Mouse (Mus musculus): ENCODE data around the gene Kcnb1.

Gene Kcnb1

GRCm38 (mm10) chr2:167150880-167151279, 39.1 kb downstream of the Kcnb1 start:
- TF ChIP-seq POU5F1 (IDR thresholded peaks at IDR 0.05; ENCODE audit: borderline replicate concordance, low read length), result no peak
- TF ChIP-seq NANOG (IDR thresholded peaks at IDR 0.05; ENCODE audit: borderline replicate concordance, low read length), result no peak
- TF ChIP-seq CTCF (conservative IDR thresholded peaks at IDR 0.05; ENCODE audit: low read length), result no peak
- Histone ChIP-seq H3K9me3 (ENCODE audit: low read length) (peaks cover 15% of the 10 kb centered on the region), H3K4me3 (replicated peaks; ENCODE audit: low read length) (no peak overlapping the region), H3K27me3 (ENCODE audit: insufficient read depth, low read length) (peaks cover 96% of the 10 kb centered on the region), H3K36me3 (ENCODE audit: insufficient read depth, low read length) (no peaks in the 10 kb centered on the region), H3K4me1 (replicated peaks; ENCODE audit: low read depth, low read length) (peaks cover 34% of the 10 kb centered on the region)

DNA sequence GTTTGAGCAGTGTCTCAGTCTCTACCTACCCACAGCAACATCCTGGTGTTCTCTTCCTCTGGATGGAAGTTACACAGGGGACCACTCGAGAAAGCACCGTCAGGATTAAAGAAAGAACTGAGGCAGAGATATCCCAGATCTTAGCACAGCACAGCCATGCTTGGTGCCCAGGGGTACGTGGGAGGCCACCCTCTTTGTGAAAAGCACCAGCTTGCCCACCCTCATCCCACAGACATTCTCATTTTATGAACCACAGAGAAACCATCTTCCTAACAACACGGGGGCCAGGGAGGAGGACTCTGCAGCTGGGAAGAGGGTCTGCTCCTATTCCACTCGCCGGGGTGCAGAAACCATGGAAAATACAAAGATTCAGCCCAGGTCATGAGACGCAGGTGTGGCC, 39.8 kb downstream of the Kcnb1 start:
- peaks cover 34% of the 10 kb centered on the region for H3K4me1 ChIP-seq (replicated peaks; ENCODE audit: low read depth, low read length)
- H3K27me3 ChIP-seq (ENCODE audit: insufficient read depth, low read length), result peaks cover 96% of the 10 kb centered on the region
- no peak for TF ChIP-seq POU5F1 (IDR thresholded peaks at IDR 0.05; ENCODE audit: borderline replicate concordance, low read length)
- TF ChIP-seq NANOG (IDR thresholded peaks at IDR 0.05; ENCODE audit: borderline replicate concordance, low read length), result no peak
- TF ChIP-seq CTCF (conservative IDR thresholded peaks at IDR 0.05; ENCODE audit: low read length), result no peak
- no peak overlapping the region for H3K4me3 ChIP-seq (replicated peaks; ENCODE audit: low read length)
- H3K36me3 ChIP-seq (ENCODE audit: insufficient read depth, low read length), result no peaks in the 10 kb centered on the region
- H3K9me3 ChIP-seq (ENCODE audit: low read length), result peaks cover 15% of the 10 kb centered on the region

GRCm38 (mm10) chr2:167149035-167149434, 40.9 kb downstream of the Kcnb1 start:
- TF ChIP-seq NANOG (IDR thresholded peaks at IDR 0.05; ENCODE audit: borderline replicate concordance, low read length) (no peak), POU5F1 (IDR thresholded peaks at IDR 0.05; ENCODE audit: borderline replicate concordance, low read length) (no peak), CTCF (conservative IDR thresholded peaks at IDR 0.05; ENCODE audit: low read length) (no peak)
- H3K4me3 ChIP-seq (replicated peaks; ENCODE audit: low read length), result no peak overlapping the region

DNA sequence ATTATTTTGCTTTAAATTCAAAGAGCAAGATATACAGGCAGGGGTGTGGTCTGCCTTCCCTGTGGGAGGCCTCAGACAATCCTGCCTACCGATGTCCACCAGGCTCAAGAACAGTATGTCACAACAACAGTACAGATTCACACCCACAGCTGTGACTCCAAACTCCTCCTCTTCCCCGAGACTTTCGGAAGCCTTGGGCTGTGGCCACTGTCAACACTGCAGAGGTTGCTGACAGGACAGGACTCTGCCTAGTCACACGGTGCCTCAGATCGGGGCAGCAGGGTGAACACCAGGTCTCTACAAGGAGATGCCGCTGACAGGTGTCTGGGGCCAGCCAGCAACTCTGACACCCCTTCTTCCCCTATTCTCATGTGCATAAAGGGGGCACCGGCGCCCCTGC, 42.2 kb downstream of the Kcnb1 start:
- no peak for TF ChIP-seq POU5F1 (IDR thresholded peaks at IDR 0.05; ENCODE audit: borderline replicate concordance, low read length)
- peaks cover 95% of the 10 kb centered on the region for H3K27me3 ChIP-seq (ENCODE audit: insufficient read depth, low read length)
- no peaks in the 10 kb centered on the region for H3K36me3 ChIP-seq (ENCODE audit: insufficient read depth, low read length)
- H3K9me3 ChIP-seq (ENCODE audit: low read length), result peaks cover 15% of the 10 kb centered on the region
- no peak overlapping the region for H3K4me3 ChIP-seq (replicated peaks; ENCODE audit: low read length)
- H3K4me1 ChIP-seq (replicated peaks; ENCODE audit: low read depth, low read length), result peaks cover 43% of the 10 kb centered on the region

More at GRCm38 (mm10) chr2:167149035-167149434, 40.9 kb downstream of the Kcnb1 start:
- Histone ChIP-seq H3K4me1 (replicated peaks; ENCODE audit: low read depth, low read length) (peaks cover 37% of the 10 kb centered on the region), H3K27me3 (ENCODE audit: insufficient read depth, low read length) (peaks cover 95% of the 10 kb centered on the region), H3K36me3 (ENCODE audit: insufficient read depth, low read length) (no peaks in the 10 kb centered on the region), H3K9me3 (ENCODE audit: low read length) (peaks cover 15% of the 10 kb centered on the region)

- H3K36me3 ChIP-seq (ENCODE audit: insufficient read depth, low read length), result no peaks in the 10 kb centered on the region
- TF ChIP-seq CTCF (conservative IDR thresholded peaks at IDR 0.05; ENCODE audit: low read length) (no peak), NANOG (IDR thresholded peaks at IDR 0.05; ENCODE audit: borderline replicate concordance, low read length) (no peak), POU5F1 (IDR thresholded peaks at IDR 0.05; ENCODE audit: borderline replicate concordance, low read length) (no peak)
- peaks cover 6% of the 10 kb centered on the region for H3K9me3 ChIP-seq (ENCODE audit: low read length)
- H3K4me3 ChIP-seq (replicated peaks; ENCODE audit: low read length), result no peak overlapping the region
- H3K27me3 ChIP-seq (ENCODE audit: insufficient read depth, low read length), result peaks cover 95% of the 10 kb centered on the region
- peaks cover 43% of the 10 kb centered on the region for H3K4me1 ChIP-seq (replicated peaks; ENCODE audit: low read depth, low read length)
Observed at GRCm38 (mm10) chr2:167145904-167146303, 44.1 kb downstream of the Kcnb1 start.

DNA sequence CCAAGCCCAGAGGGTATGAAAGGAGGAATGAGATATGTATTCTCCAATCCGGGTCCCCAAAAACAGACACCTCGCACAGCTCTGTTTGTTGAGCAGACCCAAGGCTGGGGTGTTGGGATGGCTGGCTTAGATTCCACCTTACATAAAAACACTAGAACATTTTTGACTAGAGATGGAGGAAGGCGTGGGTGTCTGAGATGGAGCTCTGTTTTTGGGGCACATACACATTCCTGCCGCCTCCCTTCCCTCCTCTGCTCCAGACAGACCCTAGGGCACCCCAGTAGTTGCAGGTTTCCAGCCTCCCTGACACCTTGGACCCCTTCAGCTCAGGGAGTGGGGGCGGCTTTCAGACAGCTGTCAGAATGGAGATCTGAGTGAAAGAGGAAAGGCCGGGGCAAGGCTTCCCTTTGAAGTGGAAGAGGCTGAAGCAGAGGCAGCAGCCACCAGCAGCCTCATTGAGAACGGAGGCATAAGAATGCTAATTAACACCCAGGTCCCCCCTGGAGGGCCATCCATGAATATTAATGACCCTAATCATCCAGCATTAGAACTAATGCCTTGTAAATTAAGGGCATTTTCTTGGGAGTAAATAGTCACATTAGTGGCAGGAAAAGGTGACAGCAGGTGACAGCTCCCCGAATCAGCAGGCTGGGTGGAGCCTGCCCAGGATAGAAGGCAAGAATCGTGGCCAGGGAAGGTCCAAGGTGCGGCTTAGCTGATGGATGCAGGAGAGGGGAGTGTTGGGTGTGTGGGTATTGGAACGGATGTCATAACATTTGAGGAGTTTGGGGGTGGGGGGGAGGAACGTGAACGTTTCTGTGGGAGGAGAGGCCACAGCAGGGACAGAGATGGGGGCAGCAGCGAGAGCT, 45.3 kb downstream of the Kcnb1 start:
- peaks cover 95% of the 10 kb centered on the region for H3K27me3 ChIP-seq (ENCODE audit: insufficient read depth, low read length)
- 0 out of 2 replicates have a peak overlapping the region, but pooled peaks have one; percentile 3 for H3K4me3 ChIP-seq (replicated peaks; ENCODE audit: low read length)
- H3K9me3 ChIP-seq (ENCODE audit: low read length), result no peaks in the 10 kb centered on the region
- no peaks in the 10 kb centered on the region for H3K36me3 ChIP-seq (ENCODE audit: insufficient read depth, low read length)
- H3K4me1 ChIP-seq (replicated peaks; ENCODE audit: low read depth, low read length), result peaks cover 49% of the 10 kb centered on the region
- TF ChIP-seq POU5F1 (IDR thresholded peaks at IDR 0.05; ENCODE audit: borderline replicate concordance, low read length) (no peak), NANOG (IDR thresholded peaks at IDR 0.05; ENCODE audit: borderline replicate concordance, low read length) (peak; percentile 91), CTCF (conservative IDR thresholded peaks at IDR 0.05; ENCODE audit: low read length) (no peak)

DNA sequence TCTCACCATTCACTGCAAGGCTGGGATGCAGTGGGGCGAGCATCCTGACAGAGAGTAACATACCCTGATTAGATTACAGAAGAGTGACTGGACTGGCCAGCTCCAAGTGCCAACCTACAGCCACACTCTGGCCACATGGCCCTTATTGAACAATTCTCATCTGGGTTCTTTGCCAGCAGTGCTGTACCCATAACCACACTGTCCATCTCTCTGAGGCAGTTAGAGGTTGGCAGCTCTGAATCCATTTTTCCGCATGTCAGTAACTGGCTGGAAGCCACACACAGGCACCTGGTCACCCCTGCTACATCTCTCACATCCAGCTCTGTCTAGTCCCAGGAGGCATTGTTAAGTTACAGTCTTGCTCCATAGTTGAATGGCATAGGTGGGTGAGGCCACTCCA, 46.0 kb downstream of the Kcnb1 start:
- H3K9me3 ChIP-seq (ENCODE audit: low read length), result no peaks in the 10 kb centered on the region
- TF ChIP-seq NANOG (IDR thresholded peaks at IDR 0.05; ENCODE audit: borderline replicate concordance, low read length) (no peak), POU5F1 (IDR thresholded peaks at IDR 0.05; ENCODE audit: borderline replicate concordance, low read length) (no peak), CTCF (conservative IDR thresholded peaks at IDR 0.05; ENCODE audit: low read length) (no peak)
- 0 out of 2 replicates have a peak overlapping the region, but pooled peaks have one; percentile 3 for H3K4me3 ChIP-seq (replicated peaks; ENCODE audit: low read length)
- peaks cover 95% of the 10 kb centered on the region for H3K27me3 ChIP-seq (ENCODE audit: insufficient read depth, low read length)
- no peaks in the 10 kb centered on the region for H3K36me3 ChIP-seq (ENCODE audit: insufficient read depth, low read length)
- H3K4me1 ChIP-seq (replicated peaks; ENCODE audit: low read depth, low read length), result peaks cover 57% of the 10 kb centered on the region

GRCm38 (mm10) chr2:167142282-167142681, 47.7 kb downstream of the Kcnb1 start:
- TF ChIP-seq CTCF (conservative IDR thresholded peaks at IDR 0.05; ENCODE audit: low read length) (no peak), NANOG (IDR thresholded peaks at IDR 0.05; ENCODE audit: borderline replicate concordance, low read length) (no peak), POU5F1 (IDR thresholded peaks at IDR 0.05; ENCODE audit: borderline replicate concordance, low read length) (no peak)
- Histone ChIP-seq H3K4me1 (replicated peaks; ENCODE audit: low read depth, low read length) (peaks cover 58% of the 10 kb centered on the region), H3K27me3 (ENCODE audit: insufficient read depth, low read length) (peaks cover 87% of the 10 kb centered on the region), H3K4me3 (replicated peaks; ENCODE audit: low read length) (no peak overlapping the region), H3K36me3 (ENCODE audit: insufficient read depth, low read length) (no peaks in the 10 kb centered on the region), H3K9me3 (ENCODE audit: low read length) (no peaks in the 10 kb centered on the region)
